Mouse (Mus musculus): ENCODE results near the gene Unc13a. TPM values are rescaled to one million over a fixed set of nuclear protein-coding genes. Genes with fewer than 3 reads are reported as not detected.

Unc13a gene
- total RNA-seq, 2 experiments from 2014 or later: not detected

- no peak for DNase-seq (ENCODE audit: low spot score)
Measured at GRCm38 (mm10) chr8:71591017-71591416, 80.5 kb downstream of the Unc13a start.

- DNase-seq (ENCODE audit: low spot score): no peak
Measured at GRCm38 (mm10) chr8:71588762-71589161, 82.8 kb downstream of the Unc13a start.

GRCm38 (mm10) chr8:71586891-71587290 is 84.7 kb downstream of the Unc13a start:
- DNase-seq (ENCODE audit: low spot score): no peak

- DNase-seq (ENCODE audit: low spot score): no peak
Measured at GRCm38 (mm10) chr8:71580201-71580600, 91.4 kb downstream of the Unc13a start.

GRCm38 (mm10) chr8:71579476-71579875 is 92.1 kb downstream of the Unc13a start:
- DNase-seq (ENCODE audit: low spot score): peak; percentile 77

GRCm38 (mm10) chr8:71579009-71579408 is 92.5 kb downstream of the Unc13a start:
- no peak for DNase-seq (ENCODE audit: low spot score)

- no peak for DNase-seq (ENCODE audit: low spot score)
Measured at GRCm38 (mm10) chr8:71577856-71578387, 93.6 kb downstream of the Unc13a start.

GRCm38 (mm10) chr8:71575020-71575419 is 96.5 kb downstream of the Unc13a start:
- DNase-seq (ENCODE audit: low spot score): no peak

- DNase-seq (ENCODE audit: low spot score): no peak
Measured at GRCm38 (mm10) chr8:71574426-71574825, 97.1 kb downstream of the Unc13a start.

Small RNAs within 50 kb of the gene (microRNA-seq; reads per million reads assigned to microRNA genes)
- gene Mir6769b: not detected

Other genes with a start within 250 kb of the Unc13a start
- gene Abhd8, start 208.1 kb downstream of the Unc13a start, total RNA-seq (2021): 10 to 100 TPM; 22.4 to 28.0 TPM
- 10 to 100 TPM; 65.5 to 71.4 TPM for gene Mrpl34, start 206.8 kb downstream of the Unc13a start, total RNA-seq (2021)
- 10 to 100 TPM; 28.4 to 31.7 TPM for gene Dda1, start 202.6 kb downstream of the Unc13a start, total RNA-seq (2021)
- 10 to 100 TPM; 14.6 to 16.0 TPM for gene Ano8, start 185.8 kb downstream of the Unc13a start, total RNA-seq (2021)
- gene Gtpbp3, start 183.7 kb downstream of the Unc13a start, total RNA-seq (2021): 10 to 100 TPM; 10.0 to 10.5 TPM
- gene Plvap, start 160.0 kb downstream of the Unc13a start, total RNA-seq (2021): 10 to 100 TPM; 11.1 to 12.0 TPM
- not detected for gene Ccdc194, start 146.0 kb downstream of the Unc13a start, total RNA-seq (2021)
- 1 to 10 TPM; 5.9 to 8.2 TPM for gene Bst2, start 134.3 kb downstream of the Unc13a start, total RNA-seq (2021)
- 10 to 100 TPM; 22.5 to 24.8 TPM for gene Mvb12a, start 128.8 kb downstream of the Unc13a start, total RNA-seq (2021)
- not detected for gene Tmem221, start 112.9 kb downstream of the Unc13a start, total RNA-seq (2021)
- not detected for gene Nxnl1, start 105.2 kb downstream of the Unc13a start, total RNA-seq (2021)
- 10 to 100 TPM; 78.7 to 93.8 TPM for gene Slc27a1, start 102.9 kb downstream of the Unc13a start, total RNA-seq (2021)
- gene Pgls, start 79.6 kb downstream of the Unc13a start, total RNA-seq (2021): 10 to 100 TPM; 23.2 to 23.7 TPM
- 1 to 10 TPM in 1 of 2 experiments, under 1 TPM in 1; 0.57 to 1.3 TPM for gene Fam129c, start 74.1 kb downstream of the Unc13a start, total RNA-seq (2021)
- gene Colgalt1, start 60.8 kb downstream of the Unc13a start, total RNA-seq (2021): 10 to 100 TPM; 37.3 to 37.4 TPM
- gene Jak3, start 4.5 kb upstream of the Unc13a start, total RNA-seq (2021): 1 to 10 TPM; 1.4 to 2.2 TPM
- under 1 TPM; 0.78 TPM for gene Insl3, start 17.5 kb upstream of the Unc13a start, total RNA-seq (2021)
- gene B3gnt3, start 30.0 kb upstream of the Unc13a start, total RNA-seq (2021): 1 to 10 TPM; 1.7 to 2.4 TPM
- gene Fcho1, start 54.0 kb upstream of the Unc13a start, total RNA-seq (2021): not detected
- gene Zfp709, start 210.3 kb upstream of the Unc13a start, total RNA-seq (2021): 1 to 10 TPM; 1.9 to 2.1 TPM
- gene Zfp882, start 236.9 kb upstream of the Unc13a start, total RNA-seq (2021): 1 to 10 TPM; 2.9 to 3.5 TPM
- gene Zfp617, start 236.9 kb upstream of the Unc13a start, total RNA-seq (2021): 10 to 100 TPM; 18.9 to 19.8 TPM